Comparison of ENCODE assay signal across 9 mouse cellular contexts in genomic region chr6:67158765-67159164, GRCm38 (mm10).
DNase-seq lines count a peak whose midpoint lies in the region; ATAC-seq and TF ChIP-seq lines count a peak whose summit lies in the region.
"Had no signal": no experiment of that assay in that cellular context is flagged by ENCODE, and none has a peak within 500 bp of the region (broad histone marks: within the 10 kb centered on the region; RNA-seq: fewer than 3 reads in every experiment).

No protein-coding gene starts in this region.

- H3K36me3 ChIP-seq in E14TG2a.4 (ENCODE audit: insufficient read depth, low read length) = no peaks in the 10 kb centered on the region
- H3K36me3 ChIP-seq in forebrain, embryonic 13.5 days (ENCODE audit: poor library complexity, severe bottlenecking) = no peaks in the 10 kb centered on the region
- H3K36me3 ChIP-seq in heart, postnatal 0 days (replicated peaks; ENCODE audit: control insufficient read depth, insufficient read depth, low read length) = no peaks in the 10 kb centered on the region
- no peaks in the 10 kb centered on the region for H3K36me3 ChIP-seq in liver, embryonic 16.5 days (ENCODE audit: control insufficient read depth, insufficient read depth)
- no peaks in the 10 kb centered on the region for H3K36me3 ChIP-seq in neural tube, embryonic 13.5 days

- peaks cover 10% of the 10 kb centered on the region for H3K4me1 ChIP-seq in E14TG2a.4 (replicated peaks; ENCODE audit: low read depth, low read length)
- no peaks in the 10 kb centered on the region for H3K4me1 ChIP-seq in forebrain, embryonic 13.5 days
- H3K4me1 ChIP-seq in heart, postnatal 0 days (ENCODE audit: control insufficient read depth, insufficient read depth) = no peaks in the 10 kb centered on the region
- peaks cover 44% of the 10 kb centered on the region for H3K4me1 ChIP-seq in liver, embryonic 16.5 days (ENCODE audit: control insufficient read depth, low read depth, low read length)
- no peaks in the 10 kb centered on the region for H3K4me1 ChIP-seq in neural tube, embryonic 13.5 days (replicated peaks)

- H3K27ac ChIP-seq in forebrain, embryonic 13.5 days = no peak overlapping the region
- H3K27ac ChIP-seq in heart, postnatal 0 days (ENCODE audit: low read depth) = no peak overlapping the region
- peak overlapping the region; percentile 21; the same call in 1 of the 2 replicates for H3K27ac ChIP-seq in liver, embryonic 16.5 days (ENCODE audit: low read length)
- H3K27ac ChIP-seq in neural tube, embryonic 13.5 days (replicated peaks) = no peak overlapping the region
- H3K27ac ChIP-seq: macrophage had no signal

- no peaks in the 10 kb centered on the region for H3K9me3 ChIP-seq in E14TG2a.4 (ENCODE audit: low read length)
- no peaks in the 10 kb centered on the region for H3K9me3 ChIP-seq in forebrain, embryonic 13.5 days (replicated peaks)
- H3K9me3 ChIP-seq in heart, postnatal 0 days (replicated peaks; ENCODE audit: control insufficient read depth, low read length) = no peaks in the 10 kb centered on the region
- H3K9me3 ChIP-seq in liver, embryonic 16.5 days (replicated peaks; ENCODE audit: control insufficient read depth, low read length) = no peaks in the 10 kb centered on the region
- no peaks in the 10 kb centered on the region for H3K9me3 ChIP-seq in neural tube, embryonic 13.5 days

- TF ChIP-seq CTCF in E14TG2a.4 (conservative IDR thresholded peaks at IDR 0.05; ENCODE audit: low read length) = peak; percentile 92
- TF ChIP-seq CTCF in heart, postnatal 0 days (IDR thresholded peaks at IDR 0.05; ENCODE audit: low read depth) = peak; percentile 87

- no peak for TF ChIP-seq EP300 in heart, postnatal 0 days (IDR thresholded peaks at IDR 0.05; ENCODE audit: low read depth)

- peak; percentile 88 for DNase-seq in heart, postnatal 0 days (ENCODE audit: low spot score)
- peak; percentile 89 to 94 for DNase-seq in kidney, postnatal 36 days
- DNase-seq in telencephalon, adult 2 months (ENCODE audit: low read depth, low spot score) = peak; percentile 75

- no peaks in the 10 kb centered on the region for H3K27me3 ChIP-seq in E14TG2a.4 (ENCODE audit: insufficient read depth, low read length)
- no peaks in the 10 kb centered on the region for H3K27me3 ChIP-seq in forebrain, embryonic 13.5 days
- no peaks in the 10 kb centered on the region for H3K27me3 ChIP-seq in heart, postnatal 0 days (ENCODE audit: control insufficient read depth, insufficient read depth, low read length)
- H3K27me3 ChIP-seq in liver, embryonic 16.5 days (ENCODE audit: control insufficient read depth, insufficient read depth, low read depth, low read length) = no peaks in the 10 kb centered on the region
- no peaks in the 10 kb centered on the region for H3K27me3 ChIP-seq in neural tube, embryonic 13.5 days

- H3K9ac ChIP-seq in forebrain, embryonic 13.5 days = no peak overlapping the region
- H3K9ac ChIP-seq in heart, postnatal 0 days (replicated peaks; ENCODE audit: low read depth, low read length) = no peak overlapping the region
- H3K9ac ChIP-seq in liver, embryonic 16.5 days (ENCODE audit: low read depth, low read length) = peak overlapping the region; percentile 29
- H3K9ac ChIP-seq in neural tube, embryonic 13.5 days = no peak overlapping the region

- no peak overlapping the region for H3K4me3 ChIP-seq in E14TG2a.4 (replicated peaks; ENCODE audit: low read length)
- H3K4me3 ChIP-seq in forebrain, embryonic 13.5 days = no peak overlapping the region
- H3K4me3 ChIP-seq in heart, postnatal 0 days (ENCODE audit: low read depth, low read length) = no peak overlapping the region
- no peak overlapping the region for H3K4me3 ChIP-seq in liver, embryonic 16.5 days (ENCODE audit: low read depth, low read length)
- H3K4me3 ChIP-seq in neural tube, embryonic 13.5 days = no peak overlapping the region

- 4% methylated on average over 10 of the region's 10 CpGs for WGBS in forebrain, embryonic 13.5 days
- WGBS in heart, postnatal 0 days = 3% methylated on average over 10 of the region's 10 CpGs
- WGBS in liver, embryonic 16.5 days (ENCODE audit: insufficient replicate concordance) = under 1% methylated on average over 10 of the region's 10 CpGs
- 2% methylated on average over 10 of the region's 10 CpGs for WGBS in neural tube, embryonic 13.5 days

- peak; percentile 87 for ATAC-seq in cerebellum, adult (ENCODE audit: insufficient number of reproducible peaks, low FRiP score, low TSS enrichment)
- peak; percentile 93 for ATAC-seq in forebrain, embryonic 13.5 days
- peak; percentile 87 for ATAC-seq in heart, postnatal 0 days (ENCODE audit: insufficient read depth, low read depth)
- peak; percentile 17 for ATAC-seq in liver, embryonic 16.5 days (ENCODE audit: low read depth)
- ATAC-seq in neural tube, embryonic 13.5 days (ENCODE audit: low read depth) = peak; percentile 90

- H3K4me2 ChIP-seq in forebrain, embryonic 13.5 days = peak overlapping the region; percentile 38
- peak overlapping the region; percentile 25; the same call in 1 of the 2 replicates for H3K4me2 ChIP-seq in heart, postnatal 0 days (ENCODE audit: low read depth, low read length)
- H3K4me2 ChIP-seq in liver, embryonic 16.5 days (ENCODE audit: low read depth, low read length) = peak overlapping the region; percentile 26; the same call in 1 of the 2 replicates
- H3K4me2 ChIP-seq in neural tube, embryonic 13.5 days = 0 out of 2 replicates have a peak overlapping the region, but pooled peaks have one; percentile 3

Comparison
In these comparisons a context has a peak if more than half of its experiments do, and no peak if none do; other contexts are left out.
1. ATAC-seq: peak in every context shown above with its lines; median percentile 93 in forebrain, embryonic 13.5 days; 90 in neural tube, embryonic 13.5 days; 87 in cerebellum, adult; 87 in heart, postnatal 0 days; 17 in liver, embryonic 16.5 days.